In the genomic region with DNA sequence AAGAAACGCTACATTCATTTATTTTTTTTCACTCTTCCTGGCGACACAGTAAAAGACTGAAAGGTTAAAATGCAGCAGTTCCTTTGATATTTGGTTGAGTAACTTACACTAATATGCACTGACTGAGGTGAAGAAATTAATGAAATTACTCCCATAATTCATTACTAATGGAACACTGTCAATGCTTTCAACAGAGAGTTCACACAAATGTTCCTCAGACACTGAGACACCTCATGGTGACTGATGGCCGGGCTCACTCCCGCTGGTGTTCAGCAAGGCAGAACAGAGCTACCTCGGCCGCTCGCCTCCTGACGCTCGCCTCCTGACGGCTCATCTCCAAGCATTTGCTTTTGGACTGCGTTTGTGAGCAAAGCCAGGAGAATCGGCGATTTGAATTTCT, we compare ENCODE assay signal across 16 mouse cellular contexts. TPM values are rescaled to one million over a fixed set of nuclear protein-coding genes. Genes with fewer than 3 reads are reported as not detected.
A peak's percentile ranks its signal among the peaks of the same experiment; 100 is the strongest.
DNase-seq lines count a peak whose midpoint lies in the region; ATAC-seq and TF ChIP-seq lines count a peak whose summit lies in the region.
"Had no signal": no experiment of that assay in that cellular context is flagged by ENCODE, and none has a peak within 500 bp of the region (broad histone marks: within the 10 kb centered on the region; RNA-seq: fewer than 3 reads in every experiment).

No protein-coding gene starts in this region.

- no peak for ATAC-seq in frontal cortex, adult (ENCODE audit: low TSS enrichment)
- ATAC-seq: Patski had no signal

- no peak overlapping the region for H3K27ac ChIP-seq in cerebellum, adult 2 months (ENCODE audit: insufficient read depth, low read length)
- no peak overlapping the region for H3K27ac ChIP-seq in left cerebral cortex, adult 2 months
- H3K27ac ChIP-seq: heart, embryonic 15.5 days; limb, embryonic 12.5 days; liver, embryonic 15.5 days had no signal

- no peaks in the 10 kb centered on the region for H3K27me3 ChIP-seq in cerebellum, adult 2 months (ENCODE audit: control insufficient read depth, insufficient read depth, low read length)
- H3K27me3 ChIP-seq: heart, embryonic 15.5 days; liver, embryonic 15.5 days had no signal

- DNase-seq in cerebellum, postnatal 10 days = peak; percentile 24 to 38
- no peak for DNase-seq in cerebellum, adult 2 months
- no peak for DNase-seq in left cerebral cortex, adult 2 months (ENCODE audit: extremely low spot score in 1 of 2, low spot score in 2 of 2)
- no peak for DNase-seq in left cerebral cortex, adult 18-20 months (ENCODE audit: low spot score in 2 of 2)
- DNase-seq in kidney, postnatal 10 days = peak; percentile 7
- no peak for DNase-seq in urinary bladder, postnatal 10 days (ENCODE audit: low spot score)
- no peak for DNase-seq in spleen, postnatal 14 days (ENCODE audit: low spot score in 2 of 2)
- DNase-seq: cerebellum, adult 9-11 months; heart, adult 11 months; right cerebral cortex, postnatal 25 days; thymus, adult 2 months had no signal

- WGBS in cerebellum, adult 2 months = 56% methylated on average over 13 of the region's 13 CpGs

- TF ChIP-seq POLR2A in cerebellum, adult 2 months (IDR thresholded peaks at IDR 0.05; ENCODE audit: borderline replicate concordance, insufficient read depth, low read length) = no peak

- intact Hi-C loops in left cerebral cortex, adult 2 months (cut with DNase I) = no loop called here

- no peak for TF ChIP-seq CTCF in cerebellum, adult 2 months (IDR thresholded peaks at IDR 0.05; ENCODE audit: borderline replicate concordance, insufficient read depth, low read depth, low read length)
- TF ChIP-seq CTCF in left cerebral cortex, adult 2 months (IDR thresholded peaks at IDR 0.05) = no peak

- no peak overlapping the region for H3K4me3 ChIP-seq in cerebellum, adult 2 months (replicated peaks; ENCODE audit: insufficient read depth, low read depth, low read length)
- peak overlapping the region; percentile 1; the same call in 1 of the 2 replicates for H3K4me3 ChIP-seq in left cerebral cortex, adult 2 months
- H3K4me3 ChIP-seq: heart, embryonic 15.5 days; limb, embryonic 12.5 days; liver, embryonic 15.5 days had no signal

- no peaks in the 10 kb centered on the region for H3K4me1 ChIP-seq in cerebellum, adult 2 months (ENCODE audit: control insufficient read depth, insufficient read depth, low read length)
- H3K4me1 ChIP-seq: heart, embryonic 15.5 days; liver, embryonic 15.5 days had no signal

RNA-seq across cellular contexts. Expression of a gene that starts 54.9 kb away (rescaled TPM):
- polyA plus RNA-seq in cerebellum, adult 2 months (2012; rRNA removed) = 5.2 and 5.4 TPM in 2 replicates
- total RNA-seq in left cerebral cortex, adult 2 months (2021) = 10 to 100 TPM; 12.8 to 13.5 TPM
- 10 to 100 TPM; 12.9 to 15.6 TPM for total RNA-seq in left cerebral cortex, adult 18-20 months (2021)

Comparison
In these comparisons a context has a peak if more than half of its experiments do, and no peak if none do; other contexts are left out.
1. DNase-seq: peak in cerebellum, postnatal 10 days (2 of 2) and kidney, postnatal 10 days (single experiment); none in cerebellum, adult 2 months (0 of 2), left cerebral cortex, adult 2 months (0 of 2), left cerebral cortex, adult 18-20 months (0 of 2), urinary bladder, postnatal 10 days (single experiment) and spleen, postnatal 14 days (0 of 2).